Mouse (Mus musculus) A20 (cell line): ENCODE results near the gene Syn3.

Experiments
- DNase-seq: peaks from one replicate; pipeline ENCODE4 v3.0.0-alpha.2; 2011; ENCODE audit warnings: low read depth, low spot score

Syn3 gene

DNA sequence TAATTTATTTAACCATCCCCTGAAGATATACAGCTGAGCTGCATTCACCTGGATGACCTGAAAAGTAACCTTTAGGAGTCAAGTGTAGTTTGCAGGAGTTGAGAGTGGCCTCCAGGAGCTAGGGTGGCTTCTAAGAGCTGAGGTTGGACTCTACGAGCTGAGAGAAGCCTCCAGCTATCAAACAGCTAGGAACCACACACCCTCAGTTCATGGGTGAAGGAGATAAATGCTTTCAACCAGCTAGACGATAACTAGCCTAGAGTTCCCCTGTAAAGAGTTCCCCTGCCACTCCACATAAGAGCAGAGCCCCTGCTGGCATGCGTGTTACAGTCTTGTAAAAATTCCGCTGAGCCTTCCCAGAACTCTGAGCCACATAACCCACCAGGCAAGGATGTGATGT, 129.3 kb downstream of the Syn3 start:
- no peak for DNase-seq

DNA sequence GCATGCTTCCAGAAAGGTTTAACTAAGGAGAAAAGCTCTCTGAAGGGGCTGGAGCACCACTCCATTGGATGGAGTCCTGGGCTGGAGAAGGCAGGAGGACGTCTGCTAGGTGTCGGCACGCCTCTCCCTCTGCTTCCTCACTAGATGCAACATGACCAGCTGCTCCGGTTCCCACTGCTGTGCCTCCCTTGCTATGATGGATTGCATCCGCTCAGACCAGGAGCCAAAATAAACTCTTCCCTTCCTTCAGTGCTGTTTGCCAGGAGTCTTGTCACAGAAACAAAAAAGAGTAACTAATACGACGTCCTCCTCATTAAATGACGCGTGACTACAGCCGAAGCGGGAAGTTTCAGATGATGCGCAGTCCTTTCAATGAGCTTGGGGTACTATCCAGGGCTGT, 129.9 kb downstream of the Syn3 start:
- DNase-seq, result no peak

DNA sequence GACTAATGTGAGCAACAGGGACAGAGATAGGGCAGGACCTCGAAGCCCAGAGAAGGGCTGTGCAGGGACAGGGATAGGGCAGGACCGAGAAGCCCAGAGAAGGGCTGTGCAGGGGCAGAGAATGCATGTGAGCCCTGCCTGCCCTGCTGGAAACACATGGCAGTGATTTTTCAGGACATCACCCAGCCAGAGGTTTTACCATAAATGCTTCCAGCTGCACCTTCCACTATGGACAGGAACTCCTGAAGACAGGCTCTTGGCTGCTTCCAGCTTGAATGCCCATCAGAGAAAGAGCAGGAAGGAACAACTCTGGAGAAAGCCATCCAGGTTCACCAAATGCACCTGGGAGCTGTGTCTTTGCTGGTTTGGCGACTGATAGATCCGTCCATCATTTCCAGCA, 131.3 kb downstream of the Syn3 start:
- DNase-seq, result no peak

DNA sequence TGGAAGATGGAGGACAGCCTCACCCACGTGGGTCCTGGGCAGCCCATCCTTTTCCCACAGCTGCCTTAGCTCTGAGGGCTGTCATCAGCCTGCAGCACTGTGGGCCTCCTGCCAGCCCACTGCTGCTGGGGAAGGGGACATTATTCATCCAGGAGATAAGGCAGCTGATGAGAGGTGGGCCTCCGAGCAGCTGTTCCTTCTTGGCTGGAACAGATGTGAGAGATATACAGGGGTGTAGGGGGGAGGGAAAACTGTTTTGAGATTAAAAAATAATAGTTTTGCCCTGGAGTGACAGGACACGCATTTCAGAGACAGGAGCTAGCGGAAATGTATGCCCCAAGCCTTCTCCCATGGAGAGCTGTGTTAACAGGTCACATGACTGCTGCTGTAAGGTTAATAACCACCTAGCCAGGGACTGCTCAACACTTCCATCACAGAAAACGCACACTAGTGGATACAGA, 133.0 kb downstream of the Syn3 start:
- no peak for DNase-seq

DNA sequence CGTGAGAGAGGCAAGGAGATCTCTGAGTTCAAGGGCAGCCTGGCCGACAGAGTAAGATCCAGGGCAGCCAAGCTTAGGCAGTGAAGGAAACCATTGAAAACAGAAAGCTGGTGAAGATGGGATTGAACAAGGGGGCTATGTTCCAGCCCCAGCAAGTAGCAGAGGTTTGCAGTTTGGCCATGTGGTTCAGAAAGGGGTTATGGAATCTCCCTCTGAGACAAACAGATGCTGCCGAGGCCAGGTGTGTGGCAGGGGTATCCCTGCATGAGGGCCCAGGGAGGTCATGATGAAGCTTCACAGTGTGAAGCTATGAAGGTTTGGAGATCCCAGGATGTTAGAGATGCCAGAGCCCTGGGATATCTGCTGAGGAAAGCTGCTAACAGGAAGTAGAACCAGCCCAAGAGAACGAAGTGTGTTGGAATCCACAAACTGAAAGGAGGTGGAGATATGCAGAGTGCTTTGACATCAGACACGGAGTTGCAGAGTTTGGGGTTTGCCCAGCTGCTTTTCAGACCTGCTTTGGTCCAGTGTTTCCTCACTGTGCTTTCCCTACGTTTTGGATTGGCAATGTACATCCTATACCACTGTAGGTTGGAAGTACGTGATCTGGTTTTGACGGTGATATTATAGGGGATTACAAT, 134.9 kb downstream of the Syn3 start:
- no peak for DNase-seq

DNA sequence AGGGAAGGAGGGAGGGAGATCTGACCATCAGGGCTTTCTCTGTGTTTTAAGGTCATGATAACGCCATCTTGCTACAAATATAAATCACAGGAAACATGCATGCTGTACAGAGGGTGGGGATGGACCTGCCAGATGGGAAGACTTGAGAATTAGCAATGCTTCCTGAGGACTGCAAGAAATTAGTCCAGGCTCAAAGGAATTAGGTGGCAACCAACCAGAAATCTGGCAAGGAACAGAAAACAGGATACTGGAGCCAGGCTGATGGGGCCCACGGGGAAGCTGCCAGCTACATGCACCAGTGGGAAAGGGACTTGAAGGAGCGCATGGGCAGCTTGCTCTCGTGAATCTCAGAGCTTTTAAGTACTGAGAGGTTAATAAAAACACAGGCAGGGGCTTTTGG, 139.0 kb downstream of the Syn3 start:
- DNase-seq, result no peak

DNA sequence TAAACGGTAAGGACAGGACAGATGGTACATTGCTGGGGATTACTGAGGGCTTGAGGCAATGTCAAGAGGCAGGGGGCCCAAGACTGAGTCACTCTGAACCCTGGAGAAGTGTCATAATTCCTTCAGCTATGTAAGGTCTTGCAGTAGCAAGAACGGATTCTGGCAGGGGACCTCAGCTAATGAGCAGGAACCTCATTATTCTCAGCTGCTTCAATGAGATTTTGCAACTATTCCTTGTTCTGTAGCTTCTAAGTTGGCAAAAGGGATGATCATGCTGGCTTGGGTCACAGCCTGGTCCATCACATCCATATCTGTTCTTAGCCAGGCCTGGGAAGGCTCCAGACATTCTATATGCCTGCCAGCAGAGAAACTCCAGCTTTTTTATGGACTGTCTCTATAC, 139.5 kb downstream of the Syn3 start:
- DNase-seq, result no peak

DNA sequence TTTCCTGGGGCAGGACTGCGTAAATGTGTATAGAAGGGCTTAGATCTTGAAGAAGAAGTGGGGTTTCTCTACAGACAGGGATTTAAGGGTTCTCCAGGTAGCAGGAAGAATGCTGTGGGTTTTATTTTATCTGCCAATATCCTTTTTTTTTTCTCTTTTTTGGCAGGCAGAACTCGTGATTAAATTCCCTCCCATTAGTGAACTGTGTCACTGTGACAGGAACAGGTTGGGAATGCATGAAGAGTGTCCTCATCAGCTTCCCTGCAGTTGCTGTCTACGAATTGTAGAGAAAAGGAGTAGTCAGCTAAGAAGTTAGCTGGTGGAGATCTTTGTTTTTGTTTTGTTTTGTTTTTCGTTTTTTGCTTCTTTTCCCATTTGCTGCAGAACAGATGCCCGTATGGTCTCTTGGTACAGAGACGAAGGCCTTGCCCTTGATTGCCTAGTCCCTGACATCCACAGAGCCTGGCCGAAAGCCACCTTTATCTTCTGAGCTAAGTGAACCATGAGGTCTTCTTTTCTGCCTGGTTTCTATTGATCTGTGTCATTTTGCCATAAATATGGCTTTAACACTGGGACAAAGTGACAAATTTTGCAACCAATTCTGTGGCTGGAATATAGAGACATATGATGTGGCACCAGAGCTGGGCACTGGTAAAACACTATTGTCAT, 140.3 kb downstream of the Syn3 start:
- DNase-seq, result no peak

DNA sequence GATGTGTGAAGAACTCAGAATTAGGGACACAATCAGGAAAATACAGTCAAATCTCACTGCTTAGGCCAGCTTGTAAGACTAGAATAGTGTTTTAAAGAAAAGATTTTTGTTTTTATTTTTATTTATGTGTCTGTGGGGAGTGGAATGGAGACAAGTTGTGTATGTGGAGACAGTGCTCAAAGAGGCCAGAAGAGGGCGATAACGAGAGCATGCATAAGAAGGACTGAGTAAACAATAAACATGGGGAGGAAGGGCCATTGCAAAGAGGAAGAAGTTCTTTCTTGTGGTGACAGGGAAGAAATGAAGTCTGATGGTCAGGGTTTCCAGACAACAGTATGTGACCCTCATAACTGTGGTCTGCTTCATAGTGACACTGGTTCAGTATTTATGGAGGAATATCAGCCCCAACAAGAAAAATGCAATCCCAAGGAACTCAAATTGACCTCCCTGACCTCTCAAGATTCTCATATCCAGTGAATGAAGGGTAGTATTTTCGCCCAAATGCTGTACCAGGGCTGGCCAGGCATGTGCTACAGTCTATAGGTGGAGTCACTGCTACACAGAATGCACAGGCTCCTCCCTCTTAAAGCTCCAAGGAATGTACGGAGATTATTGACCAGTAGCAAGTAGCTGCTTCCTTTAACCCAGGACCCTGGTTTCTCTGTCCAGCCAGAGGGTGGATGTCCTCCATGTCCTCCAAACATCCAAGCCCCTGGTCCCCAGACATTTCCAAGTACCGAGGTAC, 141.7 kb downstream of the Syn3 start:
- peak; percentile 46 for DNase-seq

DNA sequence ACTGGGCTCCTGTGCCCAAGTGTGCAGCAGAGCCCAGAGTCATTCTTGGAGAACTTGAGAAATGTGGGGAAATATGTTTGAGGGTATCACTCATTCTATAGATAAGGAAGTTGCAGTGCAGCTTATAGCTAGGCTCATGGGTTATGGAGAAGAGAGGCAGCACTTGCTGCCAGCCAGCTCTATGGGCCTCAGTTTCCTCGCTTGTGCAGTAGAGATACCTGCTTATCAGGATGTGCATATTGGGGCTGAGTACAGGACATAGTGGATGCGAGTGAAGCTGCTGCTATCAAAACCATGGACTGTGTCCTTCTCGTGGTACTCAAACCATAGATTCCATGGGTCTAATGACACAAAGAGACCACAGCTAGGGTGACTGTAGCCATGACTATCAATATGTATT, 146.2 kb downstream of the Syn3 start:
- no peak for DNase-seq

DNA sequence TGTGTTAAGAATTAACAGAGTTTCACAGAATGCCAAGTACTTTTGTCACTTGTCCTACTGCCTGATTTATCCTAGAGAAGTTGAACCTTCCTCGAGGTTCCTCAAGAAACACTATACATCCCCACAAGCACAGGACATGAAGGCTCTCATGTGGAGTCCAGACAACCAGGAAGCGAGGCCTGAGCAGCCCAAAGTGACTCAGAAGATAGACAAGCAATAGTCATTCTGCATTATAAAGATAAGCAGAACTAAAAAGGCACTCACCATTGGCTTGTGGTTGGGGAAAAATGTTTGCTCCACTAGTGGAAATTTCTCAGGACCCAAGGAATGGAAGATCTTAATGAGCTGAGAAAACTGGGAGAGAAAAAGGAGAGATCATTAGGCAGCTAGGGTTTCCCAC, 147.4 kb downstream of the Syn3 start:
- DNase-seq, result no peak

DNA sequence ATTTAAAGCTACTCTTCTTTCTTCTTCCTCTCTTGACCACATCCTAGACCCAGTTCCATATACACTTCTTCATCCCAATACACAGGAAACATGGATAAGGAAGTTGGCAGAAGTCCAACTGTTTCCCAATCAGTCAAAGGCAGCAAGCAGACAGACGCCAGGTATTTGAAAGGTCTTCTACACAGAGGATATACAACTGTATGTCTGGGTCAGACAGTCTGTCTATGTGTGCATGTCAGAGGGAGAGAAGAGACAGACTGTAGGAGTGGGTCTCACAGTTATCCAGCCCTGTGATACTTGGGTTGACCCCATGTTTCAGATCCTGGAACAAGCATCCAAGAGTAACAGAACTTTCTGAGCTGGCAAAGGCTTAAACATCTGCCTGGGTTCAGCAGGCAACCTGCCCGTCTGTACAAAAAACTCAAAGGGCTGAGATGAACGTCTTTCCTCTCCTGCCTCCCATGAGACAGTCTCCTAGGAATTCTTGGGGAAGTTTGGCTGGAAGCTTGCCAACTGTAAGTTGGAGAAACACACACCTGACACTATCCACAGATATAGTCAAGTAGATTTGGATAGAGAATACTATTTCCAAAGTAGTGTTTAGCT, 152.4 kb downstream of the Syn3 start:
- no peak for DNase-seq

DNA sequence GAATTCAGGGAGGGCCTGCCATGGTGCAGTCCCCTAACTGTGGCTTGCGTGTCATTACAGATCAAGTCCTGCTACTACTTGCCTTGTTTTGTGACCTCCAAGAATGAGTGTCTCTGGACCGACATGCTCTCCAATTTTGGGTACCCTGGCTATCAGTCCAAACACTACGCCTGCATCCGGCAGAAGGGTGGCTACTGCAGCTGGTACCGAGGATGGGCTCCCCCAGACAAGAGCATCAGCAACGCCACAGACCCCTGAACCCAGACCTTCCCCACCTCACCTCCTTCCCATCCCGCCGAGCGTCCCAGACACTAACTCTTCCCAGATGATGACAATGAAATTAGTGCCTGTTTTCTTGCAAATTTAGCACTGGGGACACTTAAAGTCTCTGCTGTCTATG, 153.1 kb downstream of the Syn3 start:
- DNase-seq, result no peak

DNA sequence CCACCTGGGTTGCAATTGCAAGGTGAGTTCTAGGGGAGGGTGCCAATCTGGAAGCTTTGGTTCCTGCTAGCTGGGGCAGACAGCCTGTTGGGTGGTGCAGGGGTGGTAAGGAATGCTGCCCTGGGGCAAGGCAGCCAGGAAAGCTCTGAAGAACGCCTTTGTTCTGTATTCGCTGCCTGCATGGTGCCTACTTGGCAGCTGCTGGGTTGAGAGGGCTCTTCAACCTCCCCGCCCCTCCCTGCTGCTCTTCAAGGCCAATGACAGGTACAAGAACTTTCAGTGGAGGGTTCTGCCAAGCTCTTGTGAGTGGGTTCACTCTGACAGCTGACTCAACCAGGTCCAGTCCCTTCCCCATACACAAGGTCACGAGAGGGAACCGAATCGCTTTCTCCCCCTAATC, 154.0 kb downstream of the Syn3 start:
- DNase-seq, result no peak

DNA sequence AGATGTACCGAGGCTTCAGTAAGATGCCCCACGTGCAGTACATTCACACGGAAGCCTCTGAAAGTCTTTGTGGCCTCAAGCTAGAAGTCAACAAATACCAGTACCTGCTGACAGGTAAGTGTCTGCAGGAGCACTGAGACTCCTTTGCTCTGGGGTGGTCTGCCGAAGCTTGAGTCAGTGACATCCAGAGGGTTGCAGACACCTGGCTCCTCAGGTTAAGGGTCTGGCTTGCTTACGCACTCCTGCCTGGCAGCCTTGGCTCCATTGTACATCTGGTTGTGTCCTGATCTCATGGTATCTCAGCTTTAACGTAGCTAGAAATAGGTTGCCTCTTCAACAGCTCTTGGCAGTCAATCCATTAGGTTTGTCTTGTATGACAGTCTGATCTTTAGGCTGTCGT, 154.8 kb downstream of the Syn3 start:
- DNase-seq, result no peak

DNA sequence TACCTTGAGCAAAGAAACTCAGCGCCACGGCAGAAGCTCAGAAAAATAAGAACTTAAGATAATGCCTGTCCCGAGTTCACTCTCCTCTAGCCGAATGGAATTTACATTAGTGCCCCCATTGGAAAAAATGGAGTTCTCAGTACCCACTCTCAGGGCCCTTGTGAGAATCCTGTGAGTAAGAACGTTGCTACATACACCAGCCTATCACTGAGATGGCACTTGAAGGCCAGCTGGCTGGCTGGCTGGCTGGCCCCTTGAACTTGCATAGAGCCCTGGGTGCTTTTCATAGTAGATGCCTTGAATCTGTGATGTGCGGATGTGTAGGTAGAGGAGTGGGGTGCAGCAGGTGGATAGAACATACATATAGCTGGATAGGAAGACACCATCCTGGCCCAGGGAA, 155.3 kb downstream of the Syn3 start:
- DNase-seq, result no peak

DNA sequence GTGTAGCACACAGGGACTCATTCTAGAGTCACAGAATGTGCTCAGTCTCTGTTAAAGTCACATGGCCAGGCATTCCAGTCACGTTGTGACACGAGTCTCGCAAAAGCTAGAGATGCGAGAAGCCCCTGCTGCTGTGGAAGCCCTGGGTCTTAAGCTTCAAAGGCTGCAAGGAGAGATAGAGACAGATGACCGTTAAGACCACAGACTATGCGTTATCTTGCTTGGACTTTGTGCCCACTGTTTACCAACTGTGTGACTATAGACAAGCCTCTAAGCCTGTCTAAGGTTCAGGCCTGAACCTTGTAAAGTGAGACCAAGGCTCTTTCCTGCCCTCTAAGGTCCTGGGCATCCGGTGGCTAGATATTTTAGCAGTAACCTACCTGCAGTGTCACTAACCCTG, 156.0 kb downstream of the Syn3 start:
- DNase-seq, result no peak

DNA sequence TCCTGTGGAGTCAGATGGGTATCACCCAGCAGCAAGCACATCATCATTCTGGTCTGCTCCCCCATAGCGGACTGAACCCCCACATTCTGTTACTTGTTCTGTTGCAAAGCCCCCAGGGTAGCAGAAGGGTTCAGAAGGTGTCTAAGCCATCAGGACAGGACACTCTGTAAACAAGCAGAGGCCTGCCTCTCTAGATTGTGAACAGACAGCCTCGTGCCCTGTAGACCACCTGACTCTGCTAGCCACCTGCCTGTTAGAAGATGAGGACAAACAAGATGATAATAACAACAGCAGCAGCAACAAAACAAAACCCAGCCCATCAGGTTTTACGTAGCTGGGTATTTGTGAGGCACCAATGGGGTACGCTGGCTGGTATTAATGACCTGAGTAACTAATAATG, 156.5 kb downstream of the Syn3 start:
- no peak for DNase-seq

DNA sequence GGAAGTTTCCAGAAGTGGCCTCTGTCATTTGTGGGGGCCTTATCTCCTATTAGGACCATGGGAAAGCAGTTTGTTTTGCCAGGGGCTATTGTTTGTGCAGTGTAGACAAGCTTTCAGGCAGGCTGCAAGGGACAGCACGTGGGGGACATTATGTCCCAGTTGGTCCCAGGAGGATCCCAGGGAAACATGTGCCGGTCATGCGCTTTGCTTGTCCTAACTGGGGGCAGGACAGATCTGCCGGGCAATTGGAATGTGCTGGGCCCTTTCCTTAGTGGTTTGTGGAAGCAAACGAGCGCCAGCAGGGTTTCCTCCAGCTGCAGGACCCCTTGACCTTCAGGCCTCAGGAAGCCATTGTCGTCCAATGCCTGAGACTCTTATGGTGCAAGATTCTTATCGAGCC, 157.1 kb downstream of the Syn3 start:
- no peak for DNase-seq

DNA sequence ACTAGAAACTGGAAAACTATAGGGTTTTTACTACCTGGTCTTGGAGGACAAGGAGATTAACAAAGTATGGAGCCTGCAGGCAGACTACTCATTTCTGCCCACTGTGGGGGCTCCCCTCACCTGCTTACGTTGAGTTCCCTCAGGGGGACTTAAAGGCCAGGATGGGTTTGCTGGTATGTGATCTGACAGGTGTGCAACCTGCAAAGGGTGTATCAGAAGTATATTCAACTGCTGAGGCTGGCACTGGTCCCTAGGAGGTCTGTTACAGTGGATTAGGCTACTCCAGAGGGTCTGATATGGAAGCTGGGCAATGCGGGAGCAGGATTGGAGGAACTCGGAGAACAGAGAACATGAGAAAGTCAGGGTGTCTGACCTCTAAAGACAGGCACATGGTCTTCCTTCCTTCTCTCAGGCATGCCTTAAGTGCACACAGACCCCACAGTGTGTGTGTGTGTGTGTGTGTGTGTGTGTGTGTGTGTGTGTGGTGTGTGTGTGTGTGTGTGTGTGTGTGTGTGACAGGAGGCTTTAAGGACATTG, 157.6 kb downstream of the Syn3 start:
- DNase-seq, result no peak

DNA sequence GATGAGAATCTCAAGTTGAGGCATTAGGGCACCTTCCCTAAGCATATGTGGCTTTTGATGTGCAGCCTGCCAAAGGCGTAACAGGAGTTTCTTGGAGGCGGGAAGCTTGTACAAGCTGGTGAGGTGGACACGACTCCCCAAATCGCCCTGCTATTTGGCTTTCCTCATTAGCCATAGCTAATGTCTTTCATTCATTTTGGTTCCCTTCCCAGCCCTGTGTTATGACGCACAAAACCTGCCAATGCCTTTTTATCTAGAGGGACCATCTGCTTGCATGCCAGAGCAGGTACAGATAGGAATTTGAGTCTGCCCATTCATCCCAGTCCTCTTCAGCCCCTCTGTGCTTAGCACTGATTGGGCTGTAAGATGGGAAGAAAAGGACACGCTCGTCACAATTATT, 158.3 kb downstream of the Syn3 start:
- no peak for DNase-seq

DNA sequence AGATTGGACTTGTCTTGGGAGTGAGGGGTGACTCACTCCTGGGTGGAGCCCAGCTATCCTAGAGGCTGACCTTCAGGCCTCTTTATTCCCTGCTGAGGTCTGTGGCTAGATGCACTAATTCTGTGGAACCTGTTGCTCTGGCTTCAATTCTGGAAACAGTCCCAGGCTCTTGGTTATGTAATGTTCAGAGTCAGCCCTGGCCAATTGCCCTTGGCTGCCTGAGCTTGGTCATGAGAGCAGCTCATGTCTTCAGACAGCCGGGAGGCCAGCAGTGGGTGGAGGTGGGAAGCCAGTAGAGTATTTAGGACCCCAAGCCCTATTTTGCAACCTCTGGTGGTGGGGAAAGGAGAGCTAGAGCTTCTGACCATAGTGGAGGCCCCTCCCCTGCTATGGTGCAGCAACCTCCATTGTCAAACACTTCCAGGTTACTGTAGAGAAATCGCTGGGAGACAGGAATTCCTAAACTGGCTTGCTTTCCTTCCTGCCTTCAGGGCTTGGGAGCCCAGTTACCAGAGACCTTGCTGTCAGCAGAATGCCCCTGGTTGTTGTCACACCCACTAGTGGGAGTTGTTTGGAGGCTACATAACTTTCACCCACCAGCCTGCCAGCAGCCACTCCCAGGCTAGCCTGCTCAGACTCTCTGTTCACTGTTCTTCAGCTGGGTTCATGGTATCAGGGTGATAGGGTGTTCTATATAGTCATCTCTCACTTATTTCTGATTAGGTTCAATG, 158.9 kb downstream of the Syn3 start:
- DNase-seq, result no peak
